Mouse (Mus musculus): ENCODE data around the gene Slc16a6. TPM values are rescaled to one million over a fixed set of nuclear protein-coding genes. Genes with fewer than 3 reads are reported as not detected.

The Slc16a6 gene
- total and polyA plus RNA-seq, 2 experiments = 1.4 to 2.2 TPM

GRCm38 (mm10) chr11:109470170-109470569, 3.2 kb downstream of the Slc16a6 start:
- no peak overlapping the region for H3K27ac ChIP-seq (replicated peaks; ENCODE audit: insufficient read depth, low read depth, low read length)
- peaks cover 4% of the 10 kb centered on the region; the same call in 1 of the 2 replicates for H3K4me1 ChIP-seq (ENCODE audit: control insufficient read depth, insufficient read depth, low read length)
- no peak overlapping the region for H3K4me3 ChIP-seq (ENCODE audit: insufficient read depth, low read depth, low read length)
- H3K36me3 ChIP-seq (ENCODE audit: control insufficient read depth, insufficient read depth, low read length) = no peaks in the 10 kb centered on the region
- no peaks in the 10 kb centered on the region for H3K27me3 ChIP-seq (ENCODE audit: control insufficient read depth, insufficient read depth, low read length)
- H3K79me2 ChIP-seq (ENCODE audit: control insufficient read depth, insufficient read depth, low read length) = peaks cover 8% of the 10 kb centered on the region; the same call in 1 of the 2 replicates
- 83% methylated on average over 9 of the region's 9 CpGs for WGBS
- H3K9ac ChIP-seq (ENCODE audit: low read depth, low read length) = no peak overlapping the region
- DNase-seq (ENCODE audit: extremely low read depth, low read depth, low spot score) = no peak
- TF ChIP-seq CTCF (IDR thresholded peaks at IDR 0.05; ENCODE audit: low read depth, low read length) (no peak), POLR2A (IDR thresholded peaks at IDR 0.05; ENCODE audit: extremely low read depth, insufficient read depth, low read length) (no peak)

GRCm38 (mm10) chr11:109468133-109468532, 5.3 kb downstream of the Slc16a6 start:
- peak; percentile 52 for DNase-seq (ENCODE audit: extremely low read depth, low read depth, low spot score)
- 31% methylated on average over 5 of the region's 5 CpGs for WGBS
- no peak for TF ChIP-seq CTCF (IDR thresholded peaks at IDR 0.05; ENCODE audit: low read depth, low read length)
- no peak for TF ChIP-seq POLR2A (IDR thresholded peaks at IDR 0.05; ENCODE audit: extremely low read depth, insufficient read depth, low read length)
- Histone ChIP-seq H3K36me3 (ENCODE audit: control insufficient read depth, insufficient read depth, low read length) (no peaks in the 10 kb centered on the region), H3K79me2 (ENCODE audit: control insufficient read depth, insufficient read depth, low read length) (peaks cover 5% of the 10 kb centered on the region; the same call in 1 of the 2 replicates), H3K27me3 (ENCODE audit: control insufficient read depth, insufficient read depth, low read length) (no peaks in the 10 kb centered on the region), H3K4me3 (ENCODE audit: insufficient read depth, low read depth, low read length) (no peak overlapping the region), H3K9ac (ENCODE audit: low read depth, low read length) (no peak overlapping the region), H3K27ac (replicated peaks; ENCODE audit: insufficient read depth, low read depth, low read length) (no peak overlapping the region), H3K4me1 (ENCODE audit: control insufficient read depth, insufficient read depth, low read length) (peaks cover 1% of the 10 kb centered on the region; the same call in 1 of the 2 replicates)

DNA sequence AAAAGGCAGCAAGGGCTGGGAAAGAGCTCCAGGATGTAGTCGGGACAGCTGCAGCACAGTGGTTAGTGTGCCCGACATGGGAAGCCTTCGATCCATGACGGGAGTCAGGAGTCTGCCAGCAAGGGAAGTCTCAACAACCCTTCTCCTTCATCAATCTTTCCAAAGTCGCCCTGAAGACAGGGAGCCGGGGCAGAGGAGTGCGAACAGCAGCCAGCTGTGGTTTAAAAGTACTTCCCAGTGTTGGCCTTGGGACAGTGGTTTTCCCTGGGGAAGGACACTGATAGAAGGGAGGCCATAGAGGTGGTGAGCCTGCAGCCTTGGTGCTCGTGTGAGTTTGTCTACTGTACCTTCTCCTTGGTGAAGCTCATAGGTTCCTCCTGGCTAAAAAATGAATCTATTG, 6.4 kb downstream of the Slc16a6 start:
- no peak for DNase-seq (ENCODE audit: extremely low read depth, low read depth, low spot score)
- H3K36me3 ChIP-seq (ENCODE audit: control insufficient read depth, insufficient read depth, low read length) = peaks cover 3% of the 10 kb centered on the region; the same call in 1 of the 2 replicates

GRCm38 (mm10) chr11:109465068-109465467, 8.3 kb downstream of the Slc16a6 start:
- 93% methylated on average over 4 of the region's 4 CpGs for WGBS
- TF ChIP-seq POLR2A (IDR thresholded peaks at IDR 0.05; ENCODE audit: extremely low read depth, insufficient read depth, low read length) (no peak), CTCF (IDR thresholded peaks at IDR 0.05; ENCODE audit: low read depth, low read length) (no peak)
- Histone ChIP-seq H3K79me2 (ENCODE audit: control insufficient read depth, insufficient read depth, low read length) (peaks cover 5% of the 10 kb centered on the region; the same call in 1 of the 2 replicates), H3K4me1 (ENCODE audit: control insufficient read depth, insufficient read depth, low read length) (no peaks in the 10 kb centered on the region), H3K9ac (ENCODE audit: low read depth, low read length) (no peak overlapping the region), H3K36me3 (ENCODE audit: control insufficient read depth, insufficient read depth, low read length) (peaks cover 5% of the 10 kb centered on the region; the same call in 1 of the 2 replicates), H3K27ac (replicated peaks; ENCODE audit: insufficient read depth, low read depth, low read length) (no peak overlapping the region), H3K27me3 (ENCODE audit: control insufficient read depth, insufficient read depth, low read length) (no peaks in the 10 kb centered on the region), H3K4me3 (ENCODE audit: insufficient read depth, low read depth, low read length) (no peak overlapping the region)
- DNase-seq (ENCODE audit: extremely low read depth, low read depth, low spot score) = no peak

More for the DNA sequence above, 6.4 kb downstream of the Slc16a6 start:
- H3K27ac ChIP-seq (replicated peaks; ENCODE audit: insufficient read depth, low read depth, low read length) = no peak overlapping the region
- peaks cover 5% of the 10 kb centered on the region; the same call in 1 of the 2 replicates for H3K79me2 ChIP-seq (ENCODE audit: control insufficient read depth, insufficient read depth, low read length)
- WGBS = 84% methylated on average over 8 of the region's 8 CpGs
- TF ChIP-seq CTCF (IDR thresholded peaks at IDR 0.05; ENCODE audit: low read depth, low read length) (no peak), POLR2A (IDR thresholded peaks at IDR 0.05; ENCODE audit: extremely low read depth, insufficient read depth, low read length) (no peak)
- no peaks in the 10 kb centered on the region for H3K27me3 ChIP-seq (ENCODE audit: control insufficient read depth, insufficient read depth, low read length)
- H3K4me1 ChIP-seq (ENCODE audit: control insufficient read depth, insufficient read depth, low read length) = peaks cover 1% of the 10 kb centered on the region; the same call in 1 of the 2 replicates
- no peak overlapping the region for H3K9ac ChIP-seq (ENCODE audit: low read depth, low read length)
- no peak overlapping the region for H3K4me3 ChIP-seq (ENCODE audit: insufficient read depth, low read depth, low read length)

- no peaks in the 10 kb centered on the region; the same call in 1 of the 2 replicates for H3K79me2 ChIP-seq (ENCODE audit: control insufficient read depth, insufficient read depth, low read length)
- no peaks in the 10 kb centered on the region for H3K4me1 ChIP-seq (ENCODE audit: control insufficient read depth, insufficient read depth, low read length)
- no peak overlapping the region for H3K27ac ChIP-seq (replicated peaks; ENCODE audit: insufficient read depth, low read depth, low read length)
- H3K27me3 ChIP-seq (ENCODE audit: control insufficient read depth, insufficient read depth, low read length) = no peaks in the 10 kb centered on the region
- DNase-seq (ENCODE audit: extremely low read depth, low read depth, low spot score) = no peak
- no peak overlapping the region for H3K9ac ChIP-seq (ENCODE audit: low read depth, low read length)
- H3K36me3 ChIP-seq (ENCODE audit: control insufficient read depth, insufficient read depth, low read length) = peaks cover 9% of the 10 kb centered on the region; the same call in 1 of the 2 replicates
- TF ChIP-seq CTCF (IDR thresholded peaks at IDR 0.05; ENCODE audit: low read depth, low read length) = no peak
- TF ChIP-seq POLR2A (IDR thresholded peaks at IDR 0.05; ENCODE audit: extremely low read depth, insufficient read depth, low read length) = no peak
- no peak overlapping the region for H3K4me3 ChIP-seq (ENCODE audit: insufficient read depth, low read depth, low read length)
- WGBS = 68% methylated on average over 5 of the region's 5 CpGs
Measured at GRCm38 (mm10) chr11:109460586-109460985, 12.8 kb downstream of the Slc16a6 start.

GRCm38 (mm10) chr11:109458165-109458564, 15.2 kb downstream of the Slc16a6 start:
- H3K4me1 ChIP-seq (ENCODE audit: control insufficient read depth, insufficient read depth, low read length) = no peaks in the 10 kb centered on the region
- no peak for DNase-seq (ENCODE audit: extremely low read depth, low read depth, low spot score)
- TF ChIP-seq POLR2A (IDR thresholded peaks at IDR 0.05; ENCODE audit: extremely low read depth, insufficient read depth, low read length) (no peak), CTCF (IDR thresholded peaks at IDR 0.05; ENCODE audit: low read depth, low read length) (no peak)
- WGBS = 97% methylated on average over 11 of the region's 11 CpGs
- no peak overlapping the region for H3K27ac ChIP-seq (replicated peaks; ENCODE audit: insufficient read depth, low read depth, low read length)
- no peak overlapping the region for H3K4me3 ChIP-seq (ENCODE audit: insufficient read depth, low read depth, low read length)
- H3K27me3 ChIP-seq (ENCODE audit: control insufficient read depth, insufficient read depth, low read length) = no peaks in the 10 kb centered on the region
- H3K9ac ChIP-seq (ENCODE audit: low read depth, low read length) = no peak overlapping the region
- peaks cover 14% of the 10 kb centered on the region; the same call in 1 of the 2 replicates for H3K36me3 ChIP-seq (ENCODE audit: control insufficient read depth, insufficient read depth, low read length)
- no peaks in the 10 kb centered on the region; the same call in 1 of the 2 replicates for H3K79me2 ChIP-seq (ENCODE audit: control insufficient read depth, insufficient read depth, low read length)

Data from liver, adult 2 months (tissue).